Mouse (Mus musculus): ENCODE results near the gene Mdga2. TPM values are rescaled to one million over a fixed set of nuclear protein-coding genes. Genes with fewer than 3 reads are reported as not detected.

The Mdga2 gene
- total RNA-seq, 4 experiments from 2014 or later = 0.17 to 0.60 (median 0.38) TPM

DNA sequence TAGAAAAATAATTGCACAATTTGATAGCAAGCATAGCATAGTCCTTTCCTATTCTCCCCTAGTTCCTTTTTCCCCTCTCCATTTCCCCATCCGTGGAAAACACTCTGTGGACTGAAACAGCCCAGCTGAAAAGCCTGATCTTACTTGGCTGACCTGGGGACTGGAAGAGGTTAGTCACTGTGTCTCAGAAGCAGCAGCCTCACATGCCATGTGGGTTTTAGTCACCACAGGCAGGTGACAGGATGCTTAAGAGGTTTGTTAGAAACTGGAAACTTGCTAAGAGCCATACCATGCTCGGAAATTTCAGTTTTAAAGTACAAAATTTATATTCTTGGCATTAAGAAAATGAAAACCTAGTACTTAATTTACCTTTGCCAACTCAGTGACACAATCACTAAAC lies 514.9 kb downstream of the Mdga2 start:
- no peak for DNase-seq (ENCODE audit: low spot score)

DNA sequence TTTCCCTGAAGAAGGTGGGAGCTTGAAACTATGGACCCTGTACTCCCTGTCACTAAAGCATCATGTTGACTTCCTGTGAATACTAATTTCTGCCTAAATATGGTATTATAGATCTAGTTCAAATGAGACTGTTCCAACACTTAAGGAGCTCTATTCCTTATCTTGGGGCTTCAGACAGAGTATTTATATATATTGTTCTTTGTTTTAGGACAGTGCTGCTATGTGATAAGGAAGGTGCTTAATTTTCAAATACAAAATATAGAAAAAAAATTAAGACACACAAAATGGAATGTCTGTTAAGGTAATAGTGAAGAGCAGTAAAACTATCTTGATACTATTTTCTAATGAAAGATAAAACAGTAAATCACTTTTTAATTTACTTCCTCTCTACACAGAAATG lies 517.3 kb downstream of the Mdga2 start:
- DNase-seq (ENCODE audit: low spot score) = no peak

DNA sequence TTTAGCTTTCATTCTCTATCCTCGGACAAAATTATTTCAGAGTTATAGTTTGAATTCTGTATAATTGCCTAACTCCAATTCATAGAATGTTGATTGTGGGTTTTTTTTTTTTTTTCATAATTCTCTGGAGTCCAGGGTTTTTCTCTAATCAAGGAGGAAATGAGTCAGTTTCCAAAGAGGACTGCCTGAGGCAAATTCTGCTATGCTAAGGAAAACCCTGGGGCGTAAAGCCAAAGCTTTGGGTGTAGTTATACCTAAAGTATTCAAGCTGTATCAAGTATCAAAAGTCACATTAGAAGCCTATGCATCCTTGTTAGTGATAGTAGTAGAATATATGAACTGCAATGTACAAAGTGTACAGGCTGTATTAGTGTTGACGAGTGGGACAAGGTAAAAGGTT lies 519.6 kb downstream of the Mdga2 start:
- DNase-seq (ENCODE audit: low spot score) = no peak

DNA sequence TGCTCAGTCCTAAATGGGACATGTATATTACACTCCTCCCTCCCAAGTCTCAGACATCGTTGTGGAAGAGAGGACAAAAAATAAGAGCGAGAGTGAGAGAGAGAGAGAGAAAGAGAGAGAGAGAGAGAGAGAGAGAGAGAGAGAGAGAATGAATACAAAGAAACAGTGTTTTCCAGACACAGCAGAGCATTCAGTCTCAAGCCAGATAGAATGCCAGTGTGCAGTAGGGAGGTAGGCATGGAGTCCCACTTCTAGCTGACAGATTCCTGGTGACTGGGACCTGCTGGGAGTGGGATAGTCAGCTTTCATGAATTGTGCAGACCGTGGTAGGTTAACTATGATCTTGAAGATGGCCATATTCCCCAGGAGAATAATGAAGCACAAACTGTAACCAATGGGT lies 542.8 kb downstream of the Mdga2 start:
- no peak for DNase-seq (ENCODE audit: low spot score)

DNA sequence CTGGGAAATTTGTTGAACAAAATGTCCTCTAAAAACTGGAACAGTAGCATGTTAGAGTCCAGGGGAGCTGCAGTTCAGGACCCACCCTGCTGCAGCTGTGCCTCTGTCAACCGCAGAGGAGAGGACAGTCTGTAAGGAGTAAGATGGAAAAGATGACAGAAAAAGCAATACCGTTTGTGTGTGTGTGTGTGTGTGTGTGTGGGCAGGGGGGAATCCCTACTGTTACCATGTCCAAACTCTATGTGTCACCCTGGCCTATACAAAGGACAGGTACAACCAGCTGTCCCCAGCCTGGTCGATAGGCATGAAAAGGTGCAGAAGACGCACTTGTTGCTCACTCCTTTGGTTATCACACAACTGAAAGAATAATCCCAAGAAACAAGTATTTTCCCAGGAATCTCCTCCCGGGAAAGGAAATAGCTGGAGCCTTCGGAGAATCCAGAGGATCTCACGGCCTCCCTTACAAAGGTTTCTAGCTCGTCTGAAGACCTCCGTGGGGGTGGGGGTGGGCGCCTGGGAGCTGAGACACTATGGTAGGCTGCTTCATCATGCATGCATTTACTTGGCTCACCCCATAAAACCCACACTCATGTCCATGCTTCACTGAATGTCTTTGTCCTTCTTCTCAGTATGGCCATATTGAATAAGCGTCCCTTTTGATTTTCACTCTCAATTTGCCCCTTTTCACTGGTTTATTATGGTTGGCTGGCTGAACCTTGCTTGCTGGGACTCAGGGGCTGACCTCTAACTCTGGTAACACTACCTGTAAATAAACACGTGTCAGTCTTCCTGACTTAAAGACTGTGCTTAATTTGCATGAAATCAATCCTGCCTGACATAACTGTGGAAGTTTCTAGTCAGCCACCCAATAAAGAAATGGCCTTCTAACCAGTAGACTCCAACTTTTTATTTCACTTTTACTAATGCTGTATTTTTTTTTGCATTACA lies 573.5 kb downstream of the Mdga2 start:
- no peak for DNase-seq (ENCODE audit: low spot score)

DNA sequence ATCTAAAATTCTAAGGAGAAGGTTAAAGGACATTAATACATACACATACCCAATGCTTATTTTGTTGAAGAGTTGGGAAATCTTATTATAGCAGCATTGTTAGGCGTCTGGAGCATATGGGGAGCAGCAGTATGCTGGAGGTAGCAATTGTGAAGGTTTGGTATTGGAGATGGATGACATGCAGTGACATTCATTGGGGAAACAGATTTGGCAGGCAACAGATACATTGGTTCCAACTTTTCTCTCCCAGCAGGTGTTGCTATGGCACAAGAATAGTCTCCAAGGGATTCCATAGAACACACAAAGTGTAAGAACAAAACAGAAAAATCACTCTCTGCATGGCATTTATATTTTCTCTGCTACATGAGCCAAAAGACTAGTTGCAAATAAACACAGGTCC lies 581.9 kb downstream of the Mdga2 start:
- no peak for DNase-seq (ENCODE audit: low spot score)

DNA sequence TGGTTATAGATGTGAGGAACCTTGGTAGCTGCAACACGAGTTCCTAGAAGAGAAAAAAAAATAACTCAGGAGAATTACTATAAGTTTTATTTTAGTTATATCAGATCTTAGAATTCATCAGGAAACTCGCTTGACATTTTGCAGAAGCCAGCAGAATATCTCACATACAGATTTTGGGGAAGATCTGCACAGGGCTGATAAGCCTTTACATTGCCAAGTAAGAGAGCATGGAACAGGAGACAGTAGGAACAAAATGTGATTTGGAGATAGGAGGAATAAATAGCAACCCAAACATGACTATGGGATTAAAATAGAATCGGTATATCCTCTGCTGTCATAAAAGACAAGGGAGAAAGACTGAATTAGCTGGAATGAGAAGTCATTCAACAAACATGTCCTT lies 602.4 kb downstream of the Mdga2 start:
- DNase-seq (ENCODE audit: low spot score) = no peak

DNA sequence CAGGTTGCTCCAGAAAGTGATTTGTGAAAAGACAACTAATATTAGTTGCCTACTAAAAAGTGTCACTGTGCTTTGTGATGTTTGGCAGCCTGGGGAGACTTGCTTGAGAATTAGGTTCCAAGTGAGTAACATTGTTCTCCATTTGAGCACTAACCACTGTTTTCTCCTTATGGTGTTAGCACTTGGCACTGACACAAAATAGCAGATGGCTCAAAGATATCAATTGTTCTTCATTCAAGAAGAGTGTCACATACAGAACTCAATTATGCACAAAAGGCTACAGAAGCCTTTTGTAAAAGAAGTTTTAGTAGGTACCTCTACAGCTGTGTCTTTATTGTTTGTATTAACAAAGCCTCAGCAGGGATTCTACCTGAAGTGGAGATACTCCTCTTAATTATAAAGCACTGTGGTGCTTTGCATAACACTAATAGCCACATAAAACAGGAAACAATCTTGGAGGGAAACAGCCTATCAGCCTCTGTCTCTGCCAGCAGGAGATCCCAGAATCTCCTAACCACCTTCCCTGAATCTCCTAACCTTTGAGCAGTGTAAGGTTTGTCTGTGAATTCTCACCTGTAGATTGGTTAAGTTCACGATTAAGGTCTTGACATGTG lies 630.6 kb downstream of the Mdga2 start:
- DNase-seq (ENCODE audit: low spot score) = no peak

DNA sequence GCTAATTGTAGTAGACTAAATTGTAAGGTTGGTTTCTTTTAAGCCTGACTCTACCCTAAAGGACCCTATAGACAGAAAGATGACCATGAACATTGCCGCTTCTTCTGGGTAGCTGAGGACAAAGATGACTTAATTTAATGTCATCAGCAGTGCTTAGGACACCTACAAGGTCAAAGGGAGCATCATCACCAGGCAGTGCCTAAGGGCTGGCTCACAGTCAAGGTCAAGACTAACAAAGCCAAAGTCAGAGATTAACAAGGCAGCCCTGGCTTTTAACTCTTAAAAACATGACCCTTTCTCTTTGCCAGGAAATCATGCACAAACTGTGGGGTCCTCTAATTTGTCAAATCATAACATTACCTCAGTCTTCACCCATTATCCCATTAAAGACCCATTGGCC lies 657.0 kb downstream of the Mdga2 start:
- no peak for DNase-seq (ENCODE audit: low spot score)

DNA sequence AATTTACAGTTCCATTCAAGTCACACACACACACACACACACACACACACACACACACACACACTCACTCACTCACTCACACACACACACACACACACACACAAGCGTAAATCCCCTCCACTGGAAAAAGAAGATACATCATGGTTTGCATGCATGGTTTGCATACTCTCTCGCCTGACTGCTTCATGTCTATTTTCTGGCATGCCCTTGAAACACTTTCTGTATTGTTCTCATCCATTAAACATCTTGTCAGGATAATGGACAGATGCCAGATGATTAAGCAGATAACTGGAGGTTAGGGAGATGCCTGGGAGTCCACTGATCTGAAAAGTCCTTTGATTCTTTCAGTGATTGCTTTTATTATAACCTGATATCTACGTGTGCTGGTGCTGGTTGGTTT lies 665.5 kb downstream of the Mdga2 start:
- no peak for DNase-seq (ENCODE audit: low spot score)

DNA sequence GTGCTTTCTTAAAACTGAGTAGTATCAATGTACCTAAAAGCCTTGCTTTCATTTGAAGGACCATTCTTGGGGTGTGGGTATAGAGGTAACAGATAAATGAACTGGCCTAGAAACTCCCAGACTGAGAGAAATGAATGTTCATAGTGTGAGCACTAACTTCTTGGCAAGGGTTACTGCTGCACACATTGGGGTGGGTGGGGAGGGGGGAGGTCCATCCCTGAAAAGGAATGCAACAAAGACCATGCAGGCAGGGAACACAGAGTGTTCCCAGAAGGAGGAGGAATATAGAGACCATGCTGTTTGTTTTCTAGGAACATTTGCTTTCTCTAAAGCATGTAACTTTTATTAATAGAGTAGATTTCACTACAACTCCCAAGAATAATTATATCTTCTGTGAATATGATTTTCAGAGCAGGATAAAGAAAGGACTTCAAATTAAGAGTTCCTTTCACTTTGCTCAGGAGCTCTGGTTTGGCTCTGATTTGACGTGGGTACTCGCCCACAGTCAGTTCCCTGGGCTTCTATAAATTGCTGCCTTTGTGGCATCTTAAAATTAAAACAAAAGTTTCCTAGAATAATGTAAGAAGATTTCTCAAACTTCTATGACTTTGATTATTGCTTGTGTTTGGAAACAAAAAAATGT lies 666.0 kb downstream of the Mdga2 start:
- DNase-seq (ENCODE audit: low spot score) = no peak

DNA sequence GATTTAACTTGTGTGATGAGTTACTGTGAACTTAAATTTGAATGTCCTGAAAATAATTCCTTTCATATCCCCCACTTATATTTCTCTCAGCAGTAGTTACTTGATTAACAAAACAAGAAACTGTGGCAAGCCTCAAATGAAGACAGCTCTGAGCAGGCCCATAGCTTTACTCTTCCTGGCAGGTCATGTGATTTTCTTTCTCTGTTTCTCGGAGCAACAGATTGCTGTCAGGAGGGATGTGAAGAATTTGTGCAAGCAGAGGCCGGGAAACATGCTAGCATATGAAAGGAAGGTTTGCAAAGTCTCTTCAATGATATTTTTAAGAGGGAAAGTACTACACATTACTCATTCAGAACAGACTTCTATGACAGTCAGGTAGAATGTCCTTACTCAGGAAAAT lies 697.4 kb downstream of the Mdga2 start:
- no peak for DNase-seq (ENCODE audit: low spot score)

DNA sequence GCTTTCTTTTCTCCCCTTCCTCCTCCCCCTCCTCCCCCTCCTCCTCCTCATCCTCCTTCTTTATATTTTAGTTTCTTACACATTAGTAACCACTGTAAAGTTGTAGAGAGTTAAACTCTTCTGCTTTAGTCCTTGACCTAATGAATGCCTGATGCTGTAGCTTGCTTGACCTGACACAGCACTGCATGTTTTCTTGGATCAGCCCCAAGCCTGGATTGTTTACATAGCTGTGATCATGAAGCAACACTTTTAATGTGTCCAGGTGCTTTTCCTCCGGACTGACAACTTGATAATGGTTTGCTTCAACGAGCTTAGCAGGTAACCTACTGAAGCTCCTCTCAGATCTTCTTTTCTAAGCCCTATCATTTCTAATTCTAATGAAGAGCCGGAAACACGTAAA lies 723.1 kb downstream of the Mdga2 start:
- DNase-seq (ENCODE audit: low spot score) = no peak

DNA sequence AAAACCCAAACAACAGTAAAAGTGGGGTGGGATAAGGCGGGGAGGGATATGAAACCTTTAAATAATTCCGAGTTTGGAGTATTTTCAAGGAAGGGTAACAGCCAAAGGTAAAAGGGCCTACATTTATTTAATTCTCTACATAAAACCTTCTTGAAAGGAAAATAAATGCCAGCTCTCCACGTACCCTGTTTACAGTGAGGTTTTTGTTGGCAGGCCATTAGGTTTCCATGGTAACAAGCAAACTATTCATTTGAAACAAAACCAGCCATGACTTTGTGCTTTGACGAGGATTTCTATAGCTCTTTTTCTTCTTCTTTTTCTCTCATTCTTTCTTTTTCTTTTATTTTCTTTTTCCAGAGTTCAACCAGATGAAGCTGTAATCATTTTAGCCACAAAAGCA lies 751.5 kb downstream of the Mdga2 start:
- DNase-seq (ENCODE audit: low spot score) = no peak

DNA sequence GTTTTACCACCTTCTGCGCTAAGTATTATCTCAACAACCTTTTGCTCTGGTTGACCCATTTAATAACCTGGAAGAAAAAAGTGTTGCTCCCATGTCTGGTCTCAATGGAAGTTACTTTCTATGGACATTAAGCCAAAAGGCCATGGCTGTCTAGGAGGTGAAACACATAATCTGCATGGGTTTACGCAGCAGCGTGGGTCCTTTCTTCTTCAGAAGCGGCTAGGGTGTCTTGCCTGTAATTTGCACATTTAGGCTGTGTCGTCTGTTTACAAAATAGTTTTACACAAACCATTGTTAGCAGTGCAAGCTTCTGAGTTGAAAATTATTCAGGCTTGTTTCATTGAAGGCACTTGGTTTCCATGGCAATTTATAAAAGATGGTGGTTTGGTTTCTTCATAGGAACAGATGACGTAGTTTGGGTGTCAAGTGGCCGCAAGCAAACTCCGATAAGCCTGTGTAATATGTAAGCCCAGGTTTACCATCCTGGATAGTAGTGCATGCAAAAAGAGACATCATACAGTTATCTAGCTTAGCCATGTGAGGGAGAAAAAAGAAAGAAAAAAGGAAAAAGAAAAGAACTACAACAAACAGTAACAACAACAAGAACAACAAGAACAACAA lies 752.0 kb downstream of the Mdga2 start:
- no peak for DNase-seq (ENCODE audit: low spot score)

DNA sequence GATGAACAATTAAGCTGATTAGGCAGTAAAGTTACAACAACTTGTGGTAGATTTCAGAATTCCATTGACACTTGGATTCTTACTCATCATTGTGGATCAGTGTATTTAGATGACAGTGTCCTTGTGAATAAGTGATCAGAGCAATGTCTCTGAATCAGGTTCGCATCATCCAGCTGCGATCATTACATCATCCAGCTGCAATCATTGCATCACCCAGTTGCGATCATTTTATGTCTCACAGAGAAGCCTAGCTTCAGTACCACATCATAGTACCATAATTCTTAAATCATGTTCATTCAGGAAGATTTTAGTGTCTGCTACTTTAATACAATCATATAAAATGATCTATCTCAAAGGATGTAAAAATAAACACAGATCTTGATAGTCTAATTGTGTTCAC lies 756.8 kb downstream of the Mdga2 start:
- DNase-seq (ENCODE audit: low spot score) = no peak

DNA sequence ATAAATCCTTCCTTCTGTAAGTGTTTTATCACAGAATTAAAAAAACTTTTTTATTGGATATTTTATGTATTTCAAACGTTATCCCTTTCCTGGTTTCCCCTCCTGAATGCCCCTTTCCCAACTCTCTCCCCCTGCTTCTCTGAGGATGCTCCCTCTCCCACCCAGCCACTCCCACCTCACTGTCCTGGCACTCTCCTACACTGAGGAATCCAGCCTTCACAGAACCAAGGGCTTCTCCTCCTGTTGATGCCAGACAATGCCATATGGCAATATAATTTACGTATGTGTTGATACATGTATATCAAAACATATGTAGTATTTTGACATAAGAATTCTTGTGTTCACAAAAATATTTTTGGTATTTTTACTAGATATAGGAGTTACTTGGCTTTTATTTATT lies 779.0 kb downstream of the Mdga2 start:
- DNase-seq (ENCODE audit: low spot score) = no peak

Measured in heart, adult 8-10 months (tissue).